Mouse (Mus musculus): ENCODE data around the gene Aff1. TPM values are rescaled to one million over a fixed set of nuclear protein-coding genes. Genes with fewer than 3 reads are reported as not detected.
A peak's percentile ranks its signal among the peaks of the same experiment; 100 is the strongest.

The Aff1 gene
- polyA plus RNA-seq, 1 experiment: not detected

- Histone ChIP-seq H3K4me1 (ENCODE audit: control insufficient read depth, insufficient read depth, low read length) (peaks cover 18% of the 10 kb centered on the region), H3K27ac (ENCODE audit: insufficient read depth, low read depth, low read length) (no peak overlapping the region), H3K4me3 (ENCODE audit: insufficient read depth, low read depth, low read length) (no peak overlapping the region)
- 70% methylated on average over 4 of the region's 4 CpGs for WGBS
- TF ChIP-seq POLR2A (IDR thresholded peaks at IDR 0.05; ENCODE audit: insufficient read depth, low read depth, low read length) (no peak), CTCF (IDR thresholded peaks at IDR 0.05; ENCODE audit: insufficient read depth, low read depth, low read length) (no peak)
These were observed 85.3 kb downstream of the Aff1 start for GRCm38 (mm10) chr5:103777446-103777845.

- Histone ChIP-seq H3K4me3 (ENCODE audit: insufficient read depth, low read depth, low read length) (peak overlapping the region; percentile 25; the same call in 1 of the 2 replicates), H3K4me1 (ENCODE audit: control insufficient read depth, insufficient read depth, low read length) (peaks cover 15% of the 10 kb centered on the region), H3K27ac (ENCODE audit: insufficient read depth, low read depth, low read length) (peak overlapping the region; percentile 45; the same call in 1 of the 2 replicates)
- WGBS: 19% methylated on average over 17 of the region's 17 CpGs
- TF ChIP-seq POLR2A (IDR thresholded peaks at IDR 0.05; ENCODE audit: insufficient read depth, low read depth, low read length) (no peak), CTCF (IDR thresholded peaks at IDR 0.05; ENCODE audit: insufficient read depth, low read depth, low read length) (no peak)
These were observed 86.3 kb downstream of the Aff1 start for GRCm38 (mm10) chr5:103778314-103779117.

GRCm38 (mm10) chr5:103779836-103780235 lies 87.7 kb downstream of the Aff1 start:
- no peak overlapping the region for H3K4me3 ChIP-seq (ENCODE audit: insufficient read depth, low read depth, low read length)
- no peak overlapping the region for H3K27ac ChIP-seq (ENCODE audit: insufficient read depth, low read depth, low read length)
- peaks cover 12% of the 10 kb centered on the region for H3K4me1 ChIP-seq (ENCODE audit: control insufficient read depth, insufficient read depth, low read length)
- TF ChIP-seq POLR2A (IDR thresholded peaks at IDR 0.05; ENCODE audit: insufficient read depth, low read depth, low read length): no peak
- no peak for TF ChIP-seq CTCF (IDR thresholded peaks at IDR 0.05; ENCODE audit: insufficient read depth, low read depth, low read length)
- WGBS: 70% methylated on average over 10 of the region's 10 CpGs

GRCm38 (mm10) chr5:103780266-103780665 lies 88.1 kb downstream of the Aff1 start:
- Histone ChIP-seq H3K4me1 (ENCODE audit: control insufficient read depth, insufficient read depth, low read length) (peaks cover 8% of the 10 kb centered on the region), H3K4me3 (ENCODE audit: insufficient read depth, low read depth, low read length) (no peak overlapping the region), H3K27ac (ENCODE audit: insufficient read depth, low read depth, low read length) (no peak overlapping the region)
- no peak for TF ChIP-seq CTCF (IDR thresholded peaks at IDR 0.05; ENCODE audit: insufficient read depth, low read depth, low read length)
- no peak for TF ChIP-seq POLR2A (IDR thresholded peaks at IDR 0.05; ENCODE audit: insufficient read depth, low read depth, low read length)
- WGBS: 57% methylated on average over 6 of the region's 6 CpGs

- no peak for TF ChIP-seq CTCF (IDR thresholded peaks at IDR 0.05; ENCODE audit: insufficient read depth, low read depth, low read length)
- TF ChIP-seq POLR2A (IDR thresholded peaks at IDR 0.05; ENCODE audit: insufficient read depth, low read depth, low read length): no peak
- Histone ChIP-seq H3K27ac (ENCODE audit: insufficient read depth, low read depth, low read length) (no peak overlapping the region), H3K4me3 (ENCODE audit: insufficient read depth, low read depth, low read length) (no peak overlapping the region), H3K4me1 (ENCODE audit: control insufficient read depth, insufficient read depth, low read length) (peaks cover 8% of the 10 kb centered on the region)
- WGBS: 88% methylated on average over 6 of the region's 6 CpGs
These were observed 88.7 kb downstream of the Aff1 start for GRCm38 (mm10) chr5:103780836-103781235.

GRCm38 (mm10) chr5:103783086-103783668 lies 91.0 kb downstream of the Aff1 start:
- H3K4me3 ChIP-seq (ENCODE audit: insufficient read depth, low read depth, low read length): no peak overlapping the region
- TF ChIP-seq CTCF (IDR thresholded peaks at IDR 0.05; ENCODE audit: insufficient read depth, low read depth, low read length) (no peak), POLR2A (IDR thresholded peaks at IDR 0.05; ENCODE audit: insufficient read depth, low read depth, low read length) (no peak)
- WGBS: 86% methylated on average over 11 of the region's 11 CpGs
- H3K27ac ChIP-seq (ENCODE audit: insufficient read depth, low read depth, low read length): no peak overlapping the region
- peaks cover 7% of the 10 kb centered on the region for H3K4me1 ChIP-seq (ENCODE audit: control insufficient read depth, insufficient read depth, low read length)

GRCm38 (mm10) chr5:103786096-103786495 lies 93.9 kb downstream of the Aff1 start:
- Histone ChIP-seq H3K4me1 (ENCODE audit: control insufficient read depth, insufficient read depth, low read length) (peaks cover 7% of the 10 kb centered on the region; the same call in 1 of the 2 replicates), H3K27ac (ENCODE audit: insufficient read depth, low read depth, low read length) (no peak overlapping the region), H3K4me3 (ENCODE audit: insufficient read depth, low read depth, low read length) (no peak overlapping the region)
- WGBS: 76% methylated on average over 10 of the region's 10 CpGs
- no peak for TF ChIP-seq CTCF (IDR thresholded peaks at IDR 0.05; ENCODE audit: insufficient read depth, low read depth, low read length)
- no peak for TF ChIP-seq POLR2A (IDR thresholded peaks at IDR 0.05; ENCODE audit: insufficient read depth, low read depth, low read length)

GRCm38 (mm10) chr5:103788476-103788875 lies 96.3 kb downstream of the Aff1 start:
- WGBS: 57% methylated on average over 6 of the region's 6 CpGs
- TF ChIP-seq POLR2A (IDR thresholded peaks at IDR 0.05; ENCODE audit: insufficient read depth, low read depth, low read length) (no peak), CTCF (IDR thresholded peaks at IDR 0.05; ENCODE audit: insufficient read depth, low read depth, low read length) (no peak)
- Histone ChIP-seq H3K4me1 (ENCODE audit: control insufficient read depth, insufficient read depth, low read length) (peaks cover 7% of the 10 kb centered on the region; the same call in 1 of the 2 replicates), H3K4me3 (ENCODE audit: insufficient read depth, low read depth, low read length) (no peak overlapping the region), H3K27ac (ENCODE audit: insufficient read depth, low read depth, low read length) (no peak overlapping the region; the same call in 1 of the 2 replicates)

GRCm38 (mm10) chr5:103788976-103789375 lies 96.8 kb downstream of the Aff1 start:
- H3K27ac ChIP-seq (ENCODE audit: insufficient read depth, low read depth, low read length): no peak overlapping the region; the same call in none of the 2 replicates
- TF ChIP-seq CTCF (IDR thresholded peaks at IDR 0.05; ENCODE audit: insufficient read depth, low read depth, low read length): no peak
- TF ChIP-seq POLR2A (IDR thresholded peaks at IDR 0.05; ENCODE audit: insufficient read depth, low read depth, low read length): no peak
- H3K4me3 ChIP-seq (ENCODE audit: insufficient read depth, low read depth, low read length): no peak overlapping the region
- H3K4me1 ChIP-seq (ENCODE audit: control insufficient read depth, insufficient read depth, low read length): peaks cover 7% of the 10 kb centered on the region; the same call in 1 of the 2 replicates
- 69% methylated on average over 2 of the region's 2 CpGs for WGBS

Data from olfactory bulb, adult 2 months (tissue).